Mouse (Mus musculus) thymus, adult 18-20 months (tissue): ENCODE data around the gene Ap4m1.
"Not testable (repeated sequence)": the region's sequence is repeated elsewhere in the genome, so short reads cannot be mapped to it uniquely, and the experiment has no call there.

ENCODE experiments used
- DNase-seq, 2 experiments: peaks; one replicate each; pipeline ENCODE4 v3.0.0; 2022; ENCODE audit warnings: mixed read lengths in 2 of 2

Ap4m1 gene

DNA sequence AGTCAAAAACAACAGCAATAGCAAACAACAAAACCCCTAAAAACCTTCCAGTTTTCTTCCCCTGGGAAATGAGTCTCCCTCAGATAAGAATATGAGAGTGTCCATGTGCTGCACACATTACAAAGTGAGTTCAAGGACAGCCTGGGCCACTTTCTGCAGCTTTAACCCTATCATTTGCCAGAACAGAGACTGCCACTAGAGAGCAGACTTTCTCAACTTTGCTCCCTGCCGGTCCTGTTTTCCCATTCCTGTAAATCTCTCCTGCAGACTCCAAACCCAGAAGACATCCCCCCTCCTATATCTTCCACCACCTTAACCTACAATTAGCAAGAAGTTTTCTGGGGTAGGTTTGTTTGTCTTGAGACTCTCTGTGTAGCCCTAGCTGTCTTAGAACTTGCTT, 27.8 kb downstream of the Ap4m1 start:
- no peak for DNase-seq

DNA sequence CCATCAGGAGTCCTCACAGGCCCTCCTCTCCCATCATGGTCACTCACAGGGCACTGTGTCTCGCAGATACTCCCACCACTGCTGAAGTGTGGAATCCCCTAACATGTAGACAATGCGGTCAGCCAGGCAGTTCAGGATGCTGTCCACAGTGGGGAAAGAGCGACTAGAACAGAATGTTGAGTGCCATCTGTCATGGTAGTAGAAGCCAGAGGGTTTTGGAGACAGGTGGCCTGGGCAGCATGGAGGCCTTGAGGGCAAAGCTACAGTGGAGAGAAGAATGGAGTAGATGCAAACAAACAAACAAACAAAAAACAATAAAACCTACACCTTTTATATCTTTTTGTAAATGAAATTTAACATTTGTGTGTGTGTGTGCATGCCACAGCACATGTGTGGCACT, 30.3 kb downstream of the Ap4m1 start:
- no peak for DNase-seq

DNA sequence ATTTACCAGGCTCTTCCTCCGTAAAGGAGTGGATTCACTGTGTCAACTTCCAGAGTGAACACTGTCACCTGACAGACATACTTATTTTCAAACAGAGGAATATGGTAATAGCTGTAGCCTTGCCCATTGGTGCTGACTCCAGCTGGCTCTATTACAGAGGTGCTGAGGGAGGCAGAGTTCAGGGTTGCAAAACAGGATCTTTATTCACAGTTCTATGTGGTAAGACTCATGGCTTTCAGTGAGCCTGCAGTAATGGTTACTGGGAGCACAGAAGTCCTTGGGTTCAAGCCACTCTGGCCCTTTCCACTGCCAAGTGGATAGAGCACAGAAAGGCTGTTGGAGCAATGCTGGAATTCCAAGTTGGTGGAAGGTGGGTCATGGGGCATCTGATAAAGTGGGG, 35.5 kb downstream of the Ap4m1 start:
- DNase-seq: no peak

DNA sequence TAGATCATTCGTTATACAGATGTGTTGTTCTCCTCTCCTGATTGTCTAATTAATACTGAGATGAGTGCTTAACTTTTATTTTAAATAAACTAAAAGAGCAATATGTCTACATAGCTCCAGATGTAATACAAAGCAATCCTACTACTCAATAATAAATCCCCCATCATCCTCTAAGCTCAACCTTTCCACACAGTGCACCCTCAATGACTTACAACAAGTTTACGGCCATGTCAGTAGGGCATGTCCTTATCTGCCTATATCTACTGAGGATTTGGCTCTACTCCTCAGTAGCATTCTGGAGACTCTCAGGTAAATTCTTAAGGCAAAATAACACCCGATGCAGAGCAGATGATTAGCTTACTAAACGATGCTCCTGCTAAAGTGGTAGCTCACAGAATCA, 36.1 kb downstream of the Ap4m1 start:
- no peak for DNase-seq

DNA sequence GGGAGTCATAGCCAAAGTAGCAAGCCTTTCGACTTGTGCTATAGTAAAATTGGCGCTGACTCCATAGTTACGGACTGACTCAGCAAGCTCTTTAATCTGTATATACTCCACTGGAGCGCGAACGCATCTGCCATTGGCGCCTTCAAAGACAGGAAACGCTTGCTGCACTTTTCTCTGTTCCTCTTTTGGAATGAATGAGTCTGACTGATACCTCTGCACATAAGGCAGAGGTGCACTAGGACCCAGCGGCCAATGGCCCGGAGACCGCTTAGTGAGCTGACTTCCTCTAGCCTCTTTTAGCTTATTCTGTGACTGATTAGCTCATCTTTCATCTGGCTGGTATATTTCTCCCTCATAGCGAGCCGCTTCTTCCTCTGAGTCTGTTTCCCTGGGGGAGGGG, 44.8 kb downstream of the Ap4m1 start:
- DNase-seq: not testable (repeated sequence)

DNA sequence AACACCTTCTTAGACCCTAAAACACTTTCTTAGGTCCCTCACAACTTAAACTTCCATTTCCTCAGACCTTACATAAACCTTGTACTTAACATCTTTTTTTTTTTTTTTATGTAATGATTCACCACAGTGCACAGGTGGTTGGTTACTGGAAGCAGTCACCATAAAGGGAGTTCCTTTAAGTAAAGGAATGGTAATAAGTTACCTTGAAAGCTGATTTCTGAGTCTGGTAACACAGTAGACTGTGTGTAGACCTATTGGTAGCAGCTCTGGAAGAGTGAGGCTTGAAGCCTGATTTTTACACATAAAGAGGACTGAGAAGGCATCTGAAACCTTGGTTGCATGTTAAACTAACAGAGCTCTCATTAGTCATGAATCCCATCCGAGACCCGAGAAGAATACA, 48.1 kb downstream of the Ap4m1 start:
- no peak for DNase-seq

DNA sequence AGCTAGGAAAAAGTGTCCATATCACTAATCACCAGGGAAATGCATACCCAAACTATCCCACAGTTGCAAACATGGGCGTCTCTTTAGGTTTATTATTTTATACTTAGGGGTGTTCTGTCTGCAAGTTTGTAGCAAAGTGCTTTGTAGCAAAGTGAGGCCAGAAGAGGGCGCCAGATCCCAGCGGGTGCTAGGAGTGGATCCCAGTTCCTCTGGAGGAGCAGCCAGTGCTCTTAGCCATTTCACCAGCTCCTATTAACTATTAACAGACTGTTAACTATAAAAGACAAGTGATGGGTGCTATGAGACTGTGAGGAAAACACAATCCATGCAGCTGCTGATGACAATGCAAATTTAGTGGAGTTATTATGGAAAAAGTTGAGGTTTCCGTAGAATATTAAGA, 50.3 kb downstream of the Ap4m1 start:
- peak; percentile 49 to 52 for DNase-seq

DNA sequence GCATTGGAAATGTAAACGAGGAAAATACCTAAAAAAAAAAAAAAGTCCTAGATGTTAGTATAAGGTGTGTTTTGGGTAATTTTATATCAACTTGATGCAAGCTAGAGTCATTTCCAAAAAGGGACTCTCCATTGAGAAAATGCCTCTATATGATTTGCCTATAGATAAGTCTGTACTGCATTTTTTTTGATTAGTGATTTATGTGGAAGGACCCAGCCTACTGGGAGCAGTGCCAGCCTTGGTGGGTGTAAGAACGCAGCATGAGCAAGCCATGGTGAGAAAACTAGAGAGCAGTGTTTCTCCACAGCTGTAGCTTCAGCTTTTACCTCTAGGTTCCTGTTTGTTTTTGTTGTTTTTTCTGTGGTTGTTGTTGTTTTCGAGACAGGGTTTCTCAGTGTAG, 51.5 kb downstream of the Ap4m1 start:
- DNase-seq: no peak

DNA sequence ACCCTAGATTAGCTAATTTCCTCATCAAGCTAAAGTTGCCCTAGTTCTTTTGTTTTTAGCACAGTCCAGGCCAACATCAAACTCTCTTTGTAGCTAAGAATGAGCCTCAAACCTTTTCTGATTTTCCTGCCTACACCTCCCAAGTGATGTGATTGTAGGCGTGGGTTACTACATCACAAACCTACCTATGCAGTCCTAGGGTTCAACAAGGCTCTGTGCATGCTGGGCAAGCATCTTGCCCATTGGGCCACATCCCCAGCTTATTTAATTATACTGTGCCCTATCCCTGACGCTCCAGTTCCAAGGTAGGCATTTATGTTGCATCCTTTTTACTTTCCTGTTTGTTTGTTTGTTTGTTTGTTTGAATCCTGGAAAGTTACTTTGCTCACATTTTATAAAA, 53.9 kb downstream of the Ap4m1 start, which contains the start of gene Nxpe5:
TSS of gene Nxpe5 (plus strand) at position 199 of the 400 bp plus-strand sequence.
- no peak for DNase-seq

DNA sequence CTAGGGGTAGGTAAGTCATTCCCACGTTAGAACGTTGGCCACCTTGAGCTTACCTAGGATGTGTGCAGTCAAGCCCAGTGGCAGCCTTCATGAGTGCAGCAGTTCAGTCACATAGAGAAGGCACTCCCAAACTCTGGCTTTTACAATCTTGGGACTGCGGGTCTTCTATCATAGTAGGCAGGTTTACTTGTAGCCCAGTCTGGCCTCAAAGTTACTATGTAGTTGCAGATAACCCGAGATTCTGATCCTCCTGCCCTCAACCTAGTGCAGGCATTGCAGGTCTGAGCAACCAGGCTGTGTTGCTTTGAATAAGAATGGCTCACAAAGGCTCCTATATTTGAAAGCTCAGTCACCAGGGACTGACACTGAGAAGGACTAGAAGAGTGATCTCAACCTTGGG, 54.7 kb downstream of the Ap4m1 start:
- DNase-seq: no peak

DNA sequence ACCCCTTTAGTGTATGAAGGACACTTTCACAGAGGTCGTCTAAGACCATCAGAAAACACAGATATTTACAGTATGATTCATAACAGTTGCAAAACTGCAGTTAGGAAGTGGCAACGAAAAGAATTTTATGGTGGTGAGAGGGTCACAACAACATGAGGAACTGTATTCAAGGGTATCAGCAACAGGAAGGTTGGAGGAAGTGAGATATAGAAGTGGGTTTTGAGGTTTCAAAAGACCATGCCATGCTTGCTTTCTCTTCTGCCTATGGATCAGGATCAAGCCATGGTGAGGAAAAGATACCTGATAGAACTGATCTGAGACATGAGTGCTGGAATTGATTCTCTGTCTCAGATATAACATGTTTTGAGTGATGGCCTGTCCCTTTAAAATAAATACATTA, 55.6 kb downstream of the Ap4m1 start:
- no peak for DNase-seq

DNA sequence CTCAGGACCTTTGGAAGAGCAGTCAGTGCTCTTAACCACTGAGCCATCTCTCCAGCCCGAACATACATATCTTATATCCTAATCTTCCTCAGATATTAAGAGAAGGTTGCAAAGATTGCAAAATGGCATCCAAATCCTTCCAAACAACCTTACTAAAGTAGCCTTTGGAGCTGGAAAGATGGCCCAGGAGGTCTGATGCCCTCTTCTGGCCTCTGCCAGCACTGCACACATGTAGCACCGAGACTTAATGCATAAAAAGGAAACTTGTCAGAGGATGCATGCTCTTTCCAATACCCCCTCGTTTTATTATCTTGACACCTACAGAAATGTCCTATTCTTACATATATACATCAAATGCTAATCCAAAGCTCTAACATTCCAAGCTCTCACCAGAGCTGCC, 56.2 kb downstream of the Ap4m1 start:
- no peak for DNase-seq

DNA sequence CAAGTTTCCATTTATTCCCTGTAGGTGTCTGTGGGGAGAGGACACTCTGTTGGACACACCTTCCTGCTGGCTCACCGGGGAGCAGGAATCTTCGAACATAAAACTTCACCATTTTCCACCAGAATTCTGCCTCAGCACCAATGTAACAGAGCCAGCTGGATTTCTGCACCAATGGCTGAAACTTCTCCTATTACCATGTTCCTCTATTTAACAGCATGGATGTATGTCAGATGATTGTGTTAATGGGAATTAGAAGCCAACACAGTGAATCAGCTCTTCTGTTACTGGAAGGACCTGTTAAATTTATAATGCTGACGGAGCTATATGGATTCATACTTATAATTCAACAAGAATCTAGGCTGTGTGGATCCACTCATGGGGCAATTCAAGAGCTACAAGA, 57.7 kb downstream of the Ap4m1 start:
- no peak for DNase-seq
